Mouse (Mus musculus) skeletal muscle tissue, adult 2 months (tissue): ENCODE data around the gene Gm4307.
"Not testable (repeated sequence)": the region's sequence is repeated elsewhere in the genome, so short reads cannot be mapped to it uniquely, and the experiment has no call there.

Experiments
- DNase-seq: peaks from one replicate; pipeline ENCODE4 v3.0.0-alpha.2; 2012; ENCODE audit warnings: low read depth, low spot score

Gene Gm4307

DNA sequence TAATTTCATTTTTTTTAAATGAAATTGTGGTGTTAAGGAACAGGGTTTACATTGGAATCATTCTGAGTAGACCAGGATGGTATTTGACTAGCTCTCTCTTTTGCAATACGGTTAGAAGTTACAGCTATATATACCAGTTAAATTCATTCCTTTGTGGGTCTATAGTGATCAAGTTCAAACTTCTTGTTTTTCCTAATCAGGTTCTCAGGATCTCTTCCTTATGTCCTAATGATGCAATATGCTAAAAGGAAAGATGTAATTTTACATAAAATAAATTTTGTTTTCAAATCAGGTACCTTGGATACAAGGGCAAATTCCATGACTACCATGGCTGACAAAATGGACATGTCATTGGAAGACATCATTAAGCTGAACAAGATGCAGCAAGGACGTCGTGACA lies at the start of gene Gm4307:
Gene Gm4307, plus strand, starts transcription at position 301 of the 400 bp plus-strand sequence.
- not testable (repeated sequence) for DNase-seq

DNA sequence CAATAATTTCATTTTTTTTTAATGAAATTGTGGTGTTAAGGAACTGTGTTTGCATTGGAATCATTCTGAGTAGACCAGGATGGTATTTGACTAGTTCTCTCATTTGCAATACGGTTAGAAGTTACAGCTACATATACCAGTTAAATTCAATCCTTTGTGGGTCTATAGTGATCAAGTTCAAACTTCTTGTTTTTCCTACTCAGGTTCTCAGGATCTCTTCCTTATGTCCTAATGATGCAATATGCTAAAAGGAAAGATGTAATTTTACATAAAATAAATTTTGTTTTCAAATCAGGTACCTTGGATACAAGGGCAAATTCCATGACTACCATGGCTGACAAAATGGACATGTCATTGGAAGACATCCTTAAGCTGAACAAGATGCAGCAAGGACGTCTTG lies 25.8 kb upstream of the Gm4307 start, which contains the start of gene Gm4301:
Gene Gm4301, plus strand, starts transcription at position 301 of the 400 bp plus-strand sequence.
- DNase-seq = not testable (repeated sequence)

DNA sequence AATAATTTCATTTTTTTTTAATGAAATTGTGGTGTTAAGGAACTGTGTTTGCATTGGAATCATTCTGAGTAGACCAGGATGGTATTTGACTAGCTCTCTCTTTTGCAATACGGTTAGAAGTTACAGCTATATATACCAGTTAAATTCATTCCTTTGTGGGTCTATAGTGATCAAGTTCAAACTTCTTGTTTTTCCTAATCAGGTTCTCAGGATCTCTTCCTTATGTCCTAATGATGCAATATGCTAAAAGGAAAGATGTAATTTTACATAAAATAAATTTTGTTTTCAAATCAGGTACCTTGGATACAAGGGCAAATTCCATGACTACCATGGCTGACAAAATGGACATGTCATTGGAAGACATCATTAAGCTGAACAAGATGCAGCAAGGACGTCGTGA lies 20.6 kb upstream of the Gm4307 start, which contains the start of gene Gm4302:
Gene Gm4302, plus strand, starts transcription at position 301 of the 400 bp plus-strand sequence.
- DNase-seq = not testable (repeated sequence)

DNA sequence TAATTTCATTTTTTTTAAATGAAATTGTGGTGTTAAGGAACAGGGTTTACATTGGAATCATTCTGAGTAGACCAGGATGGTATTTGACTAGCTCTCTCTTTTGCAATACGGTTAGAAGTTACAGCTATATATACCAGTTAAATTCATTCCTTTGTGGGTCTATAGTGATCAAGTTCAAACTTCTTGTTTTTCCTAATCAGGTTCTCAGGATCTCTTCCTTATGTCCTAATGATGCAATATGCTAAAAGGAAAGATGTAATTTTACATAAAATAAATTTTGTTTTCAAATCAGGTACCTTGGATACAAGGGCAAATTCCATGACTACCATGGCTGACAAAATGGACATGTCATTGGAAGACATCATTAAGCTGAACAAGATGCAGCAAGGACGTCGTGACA lies 15.5 kb upstream of the Gm4307 start, which contains the start of gene Gm4303:
Gene Gm4303, plus strand, starts transcription at position 301 of the 400 bp plus-strand sequence.
- not testable (repeated sequence) for DNase-seq

DNA sequence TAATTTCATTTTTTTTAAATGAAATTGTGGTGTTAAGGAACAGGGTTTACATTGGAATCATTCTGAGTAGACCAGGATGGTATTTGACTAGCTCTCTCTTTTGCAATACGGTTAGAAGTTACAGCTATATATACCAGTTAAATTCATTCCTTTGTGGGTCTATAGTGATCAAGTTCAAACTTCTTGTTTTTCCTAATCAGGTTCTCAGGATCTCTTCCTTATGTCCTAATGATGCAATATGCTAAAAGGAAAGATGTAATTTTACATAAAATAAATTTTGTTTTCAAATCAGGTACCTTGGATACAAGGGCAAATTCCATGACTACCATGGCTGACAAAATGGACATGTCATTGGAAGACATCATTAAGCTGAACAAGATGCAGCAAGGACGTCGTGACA lies 10.3 kb upstream of the Gm4307 start, which contains the start of gene Gm4305:
Gene Gm4305, plus strand, starts transcription at position 301 of the 400 bp plus-strand sequence.
- not testable (repeated sequence) for DNase-seq

DNA sequence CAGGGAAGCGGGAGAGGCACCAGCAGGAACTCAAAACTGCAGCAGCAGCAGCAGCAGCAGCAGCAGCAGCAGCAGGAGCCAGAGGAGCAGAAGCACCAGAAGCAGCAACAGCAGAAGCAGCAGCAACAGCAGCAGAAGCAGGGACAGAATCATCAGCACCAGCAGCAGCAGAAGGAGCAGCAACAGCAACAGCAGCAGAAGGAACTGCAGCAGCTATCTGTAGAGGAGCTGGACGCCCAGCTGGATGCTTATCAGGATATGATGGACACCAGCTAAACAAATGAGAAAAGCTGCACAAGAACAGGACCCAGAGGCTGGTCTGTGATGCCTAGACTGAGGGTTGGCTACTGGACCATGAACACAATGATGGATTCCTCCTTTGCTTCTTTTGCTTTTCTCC lies 4.3 kb upstream of the Gm4307 start:
- not testable (repeated sequence) for DNase-seq

DNA sequence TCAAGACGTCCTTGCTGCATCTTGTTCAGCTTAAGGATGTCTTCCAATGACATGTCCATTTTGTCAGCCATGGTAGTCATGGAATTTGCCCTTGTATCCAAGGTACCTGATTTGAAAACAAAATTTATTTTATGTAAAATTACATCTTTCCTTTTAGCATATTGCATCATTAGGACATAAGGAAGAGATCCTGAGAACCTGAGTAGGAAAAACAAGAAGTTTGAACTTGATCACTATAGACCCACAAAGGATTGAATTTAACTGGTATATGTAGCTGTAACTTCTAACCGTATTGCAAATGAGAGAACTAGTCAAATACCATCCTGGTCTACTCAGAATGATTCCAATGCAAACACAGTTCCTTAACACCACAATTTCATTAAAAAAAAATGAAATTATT lies 21.3 kb downstream of the Gm4307 start, which contains the start of gene Gm4312:
Gene Gm4312, minus strand, starts transcription at position 101 of the 400 bp plus-strand sequence.
- not testable (repeated sequence) for DNase-seq

DNA sequence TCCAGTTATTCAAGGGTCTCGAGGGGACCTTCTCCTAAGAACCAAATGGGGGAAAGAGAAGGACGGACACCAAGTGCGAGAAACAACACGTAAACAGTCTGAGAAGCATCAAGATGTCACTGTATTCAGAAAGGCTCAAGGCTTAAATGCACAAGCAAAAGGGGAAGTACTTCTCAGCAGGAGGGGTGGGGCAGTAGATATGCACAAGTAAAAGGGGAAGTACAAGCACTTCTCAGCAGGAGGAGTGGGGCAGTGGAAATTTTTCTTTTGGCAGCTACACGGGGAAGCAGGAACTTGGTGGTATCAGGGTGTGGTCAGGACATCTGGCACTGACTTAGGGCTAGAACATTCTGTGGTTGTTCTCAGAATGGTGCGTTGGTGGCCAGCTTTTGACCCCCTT lies 41.2 kb downstream of the Gm4307 start:
- DNase-seq = not testable (repeated sequence)
